Mouse (Mus musculus) neural tube, embryonic 12.5 days (tissue): Measurements from ENCODE around the gene Zmiz1. TPM values are rescaled to one million over a fixed set of nuclear protein-coding genes. Genes with fewer than 3 reads are reported as not detected.

Experiments
- ATAC-seq: fragments of 200-750 bp; cut with Nextera tagmentation; 2 replicates; pipeline ENCODE4 v1.8.0; 2017; ENCODE audit warnings: low read depth, mild to moderate bottlenecking, moderate TSS enrichment, moderate library complexity; ENCODE audit not compliant: low FRiP score
- H3K27ac ChIP-seq: fragments of 300-500 bp; sonication (generic); 2 replicates; pipeline ENCODE4 v1.5.1; 2016
- H3K27me3 ChIP-seq: fragments of 300-500 bp; sonication (generic); replicated peaks from 2 replicates; pipeline ENCODE4 v1.6.1; 2016; ENCODE audit warnings: mild to moderate bottlenecking
- H3K36me3 ChIP-seq: fragments of 300-500 bp; sonication (generic); 2 replicates; pipeline ENCODE4 v1.6.1; 2016; ENCODE audit warnings: mild to moderate bottlenecking
- H3K4me1 ChIP-seq: fragments of 300-500 bp; sonication (generic); 2 replicates; pipeline ENCODE4 v1.6.1; 2016
- H3K4me2 ChIP-seq: fragments of 300-500 bp; sonication (generic); replicated peaks from 2 replicates; pipeline ENCODE4 v1.6.1; 2016; ENCODE audit warnings: mild to moderate bottlenecking
- H3K4me3 ChIP-seq: fragments of 300-500 bp; sonication (generic); 2 replicates; pipeline ENCODE4 v1.5.1; 2016
- H3K9ac ChIP-seq: fragments of 300-500 bp; sonication (generic); 2 replicates; pipeline ENCODE4 v1.6.1; 2016; ENCODE audit warnings: mild to moderate bottlenecking
- H3K9me3 ChIP-seq: fragments of 300-500 bp; sonication (generic); 2 replicates; pipeline ENCODE4 v1.6.1; 2016; ENCODE audit warnings: mild to moderate bottlenecking
- WGBS: fragments of 180-500 bp; shearing (Covaris S2); methylation state at CpG from one replicate; pipeline ENCODE4 v1.1.7; 2016; 5-methylcytosine and 5-hydroxymethylcytosine counted together
- polyA plus RNA-seq: library from polyadenylated mRNA; unstranded; fragments of >200 nt; fragmentation: Nextera tagmentation; extraction: Ambion mirVana; gene quantifications from 2 replicates; pipeline ENCODE4 v1.2.1, GENCODE M21; 2016

Gene Zmiz1
- polyA plus RNA-seq, 1 experiment from 2014 or later = 63.4 TPM

GRCm38 (mm10) chr14:25611815-25612698, 153.1 kb downstream of the Zmiz1 start:
- Histone ChIP-seq H3K9me3 (no peaks in the 10 kb centered on the region), H3K27ac (0 out of 2 replicates have a peak overlapping the region, but pooled peaks have one; percentile 37), H3K4me3 (no peak overlapping the region), H3K27me3 (no peaks in the 10 kb centered on the region), H3K9ac (peak overlapping the region; percentile 44; the same call in 1 of the 2 replicates), H3K36me3 (peaks cover 16% of the 10 kb centered on the region), H3K4me1 (peaks cover 88% of the 10 kb centered on the region), H3K4me2 (peak overlapping the region; percentile 57)
- ATAC-seq = no peak
- WGBS = 71% methylated on average over 10 of the region's 10 CpGs

- 91% methylated on average over 8 of the region's 8 CpGs for WGBS
- H3K4me1 ChIP-seq = peaks cover 85% of the 10 kb centered on the region
- no peaks in the 10 kb centered on the region for H3K9me3 ChIP-seq
- H3K27me3 ChIP-seq = no peaks in the 10 kb centered on the region
- H3K9ac ChIP-seq = no peak overlapping the region
- H3K4me2 ChIP-seq = no peak overlapping the region
- peaks cover 23% of the 10 kb centered on the region for H3K36me3 ChIP-seq
- no peak for ATAC-seq
- H3K27ac ChIP-seq = no peak overlapping the region
- H3K4me3 ChIP-seq = no peak overlapping the region
These were observed 155.1 kb downstream of the Zmiz1 start for GRCm38 (mm10) chr14:25613942-25614575.

- no peak overlapping the region for H3K4me3 ChIP-seq
- H3K27ac ChIP-seq = no peak overlapping the region
- peaks cover 86% of the 10 kb centered on the region for H3K4me1 ChIP-seq
- H3K4me2 ChIP-seq = no peak overlapping the region
- ATAC-seq = no peak
- no peaks in the 10 kb centered on the region for H3K27me3 ChIP-seq
- no peak overlapping the region for H3K9ac ChIP-seq
- WGBS = 63% methylated on average over 5 of the region's 5 CpGs
- peaks cover 24% of the 10 kb centered on the region for H3K36me3 ChIP-seq
- H3K9me3 ChIP-seq = no peaks in the 10 kb centered on the region
These were observed 155.7 kb downstream of the Zmiz1 start for GRCm38 (mm10) chr14:25614684-25615083.

- Histone ChIP-seq H3K4me3 (no peak overlapping the region), H3K4me2 (no peak overlapping the region), H3K9ac (no peak overlapping the region), H3K36me3 (peaks cover 24% of the 10 kb centered on the region), H3K9me3 (no peaks in the 10 kb centered on the region), H3K27me3 (no peaks in the 10 kb centered on the region), H3K4me1 (peaks cover 86% of the 10 kb centered on the region), H3K27ac (no peak overlapping the region)
- no peak for ATAC-seq
- 90% methylated on average over 8 of the region's 8 CpGs for WGBS
These were observed 156.6 kb downstream of the Zmiz1 start for GRCm38 (mm10) chr14:25615602-25616001.

- ATAC-seq = no peak
- Histone ChIP-seq H3K4me2 (no peak overlapping the region), H3K9ac (no peak overlapping the region), H3K36me3 (peaks cover 24% of the 10 kb centered on the region), H3K27ac (no peak overlapping the region), H3K4me3 (no peak overlapping the region), H3K9me3 (no peaks in the 10 kb centered on the region), H3K4me1 (peaks cover 86% of the 10 kb centered on the region), H3K27me3 (no peaks in the 10 kb centered on the region)
- 87% methylated on average over 15 of the region's 15 CpGs for WGBS
These were observed 157.2 kb downstream of the Zmiz1 start for GRCm38 (mm10) chr14:25616009-25616723.

GRCm38 (mm10) chr14:25617264-25617663, 158.3 kb downstream of the Zmiz1 start:
- Histone ChIP-seq H3K4me1 (peaks cover 86% of the 10 kb centered on the region), H3K4me3 (no peak overlapping the region), H3K27me3 (no peaks in the 10 kb centered on the region), H3K36me3 (peaks cover 24% of the 10 kb centered on the region), H3K4me2 (no peak overlapping the region), H3K9ac (no peak overlapping the region), H3K27ac (no peak overlapping the region), H3K9me3 (no peaks in the 10 kb centered on the region)
- no peak for ATAC-seq
- 46% methylated on average over 4 of the region's 4 CpGs for WGBS

GRCm38 (mm10) chr14:25619066-25619762, 160.2 kb downstream of the Zmiz1 start:
- Histone ChIP-seq H3K27me3 (no peaks in the 10 kb centered on the region), H3K4me3 (no peak overlapping the region), H3K4me1 (peaks cover 88% of the 10 kb centered on the region), H3K36me3 (peaks cover 31% of the 10 kb centered on the region), H3K4me2 (no peak overlapping the region), H3K27ac (no peak overlapping the region), H3K9me3 (no peaks in the 10 kb centered on the region), H3K9ac (peak overlapping the region; percentile 35)
- WGBS = 79% methylated on average over 4 of the region's 4 CpGs
- ATAC-seq = no peak

GRCm38 (mm10) chr14:25620766-25621165, 161.8 kb downstream of the Zmiz1 start:
- Histone ChIP-seq H3K4me3 (no peak overlapping the region), H3K27me3 (no peaks in the 10 kb centered on the region), H3K36me3 (peaks cover 39% of the 10 kb centered on the region), H3K27ac (no peak overlapping the region), H3K9ac (no peak overlapping the region), H3K4me1 (peaks cover 80% of the 10 kb centered on the region), H3K9me3 (no peaks in the 10 kb centered on the region), H3K4me2 (no peak overlapping the region)
- ATAC-seq = no peak
- WGBS = 43% methylated on average over 4 of the region's 4 CpGs

GRCm38 (mm10) chr14:25623698-25624097, 164.7 kb downstream of the Zmiz1 start:
- peak; percentile 55; the same call in 1 of the 2 replicates for ATAC-seq
- H3K4me1 ChIP-seq = peaks cover 69% of the 10 kb centered on the region
- no peak overlapping the region for H3K9ac ChIP-seq
- H3K27ac ChIP-seq = peak overlapping the region; percentile 76
- no peak overlapping the region for H3K4me3 ChIP-seq
- H3K4me2 ChIP-seq = no peak overlapping the region
- H3K27me3 ChIP-seq = no peaks in the 10 kb centered on the region
- H3K9me3 ChIP-seq = no peaks in the 10 kb centered on the region
- H3K36me3 ChIP-seq = peaks cover 41% of the 10 kb centered on the region
- 22% methylated on average over 7 of the region's 7 CpGs for WGBS

GRCm38 (mm10) chr14:25624659-25625058, 165.7 kb downstream of the Zmiz1 start:
- Histone ChIP-seq H3K4me2 (no peak overlapping the region), H3K27ac (no peak overlapping the region), H3K9me3 (no peaks in the 10 kb centered on the region), H3K4me3 (no peak overlapping the region), H3K36me3 (peaks cover 41% of the 10 kb centered on the region), H3K9ac (no peak overlapping the region), H3K27me3 (no peaks in the 10 kb centered on the region), H3K4me1 (peaks cover 67% of the 10 kb centered on the region)
- WGBS = 87% methylated on average over 6 of the region's 6 CpGs
- ATAC-seq = no peak

GRCm38 (mm10) chr14:25627599-25628255, 168.7 kb downstream of the Zmiz1 start:
- no peak for ATAC-seq
- no peak overlapping the region for H3K4me3 ChIP-seq
- 85% methylated on average over 3 of the region's 3 CpGs for WGBS
- peaks cover 46% of the 10 kb centered on the region for H3K4me1 ChIP-seq
- H3K36me3 ChIP-seq = peaks cover 42% of the 10 kb centered on the region
- no peak overlapping the region; the same call in 1 of the 2 replicates for H3K27ac ChIP-seq
- no peaks in the 10 kb centered on the region for H3K9me3 ChIP-seq
- no peak overlapping the region for H3K9ac ChIP-seq
- H3K27me3 ChIP-seq = no peaks in the 10 kb centered on the region
- H3K4me2 ChIP-seq = no peak overlapping the region
